Mouse (Mus musculus): ENCODE measurements around the gene Slc48a1. TPM values are rescaled to one million over a fixed set of nuclear protein-coding genes. Genes with fewer than 3 reads are reported as not detected.

Gene Slc48a1
- 151 and 229 TPM in 2 replicates for polyA plus RNA-seq (2012; rRNA removed)

GRCm38 (mm10) chr15:97778311-97779098 is at the start of gene Slc48a1:
Slc48a1 (plus strand) TSS chr15:97778520.
- no peak for DNase-seq (ENCODE audit: low read depth)

DNA sequence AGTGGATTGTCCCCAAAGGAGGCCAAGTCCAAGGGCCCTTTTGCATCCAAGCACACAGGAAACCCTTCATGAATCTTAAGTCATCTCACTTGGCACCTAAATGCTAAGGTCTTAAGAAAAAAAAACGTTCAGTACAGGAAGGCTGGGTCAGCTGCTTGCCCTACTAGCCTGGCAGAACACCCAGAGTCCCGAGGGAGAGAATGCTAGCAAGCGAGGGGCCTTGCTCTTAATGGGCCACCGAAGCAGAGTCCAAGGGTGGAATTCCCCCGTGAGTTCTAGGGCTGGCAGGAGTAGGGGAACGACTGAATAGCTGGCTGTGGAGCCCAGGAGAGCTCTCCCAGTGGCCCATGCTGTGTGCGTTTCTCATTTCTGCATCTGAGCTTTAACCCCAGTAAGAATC is 49.5 kb upstream of the Slc48a1 start:
- no peak for DNase-seq (ENCODE audit: low read depth)

GRCm38 (mm10) chr15:97730365-97730764 is 48.0 kb upstream of the Slc48a1 start:
- no peak for DNase-seq (ENCODE audit: low read depth)

- DNase-seq (ENCODE audit: low read depth): no peak
These were observed 47.2 kb upstream of the Slc48a1 start, which contains the start of gene Endou for GRCm38 (mm10) chr15:97731111-97731510. Endou (minus strand) TSS chr15:97731339.

DNA sequence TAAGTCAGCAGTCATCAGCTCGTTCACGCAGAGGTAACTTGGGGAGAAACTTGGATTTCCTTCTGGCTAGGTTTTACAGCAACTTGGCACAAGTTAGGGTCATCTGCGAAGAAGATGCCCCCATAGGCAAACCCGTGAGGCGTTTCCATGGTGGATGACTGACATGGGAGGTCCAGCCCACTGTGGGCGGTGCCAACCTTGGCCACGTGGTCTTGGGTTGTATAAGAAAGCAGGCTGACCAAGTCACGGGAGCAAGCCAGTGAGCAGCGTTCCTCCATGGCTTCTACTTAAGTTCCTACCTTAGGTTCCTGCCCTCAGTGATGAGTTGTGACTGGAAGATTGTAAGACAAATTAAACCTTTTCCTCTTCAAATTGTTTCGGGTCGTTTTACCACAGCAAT is 46.3 kb upstream of the Slc48a1 start:
- DNase-seq (ENCODE audit: low read depth): no peak

DNA sequence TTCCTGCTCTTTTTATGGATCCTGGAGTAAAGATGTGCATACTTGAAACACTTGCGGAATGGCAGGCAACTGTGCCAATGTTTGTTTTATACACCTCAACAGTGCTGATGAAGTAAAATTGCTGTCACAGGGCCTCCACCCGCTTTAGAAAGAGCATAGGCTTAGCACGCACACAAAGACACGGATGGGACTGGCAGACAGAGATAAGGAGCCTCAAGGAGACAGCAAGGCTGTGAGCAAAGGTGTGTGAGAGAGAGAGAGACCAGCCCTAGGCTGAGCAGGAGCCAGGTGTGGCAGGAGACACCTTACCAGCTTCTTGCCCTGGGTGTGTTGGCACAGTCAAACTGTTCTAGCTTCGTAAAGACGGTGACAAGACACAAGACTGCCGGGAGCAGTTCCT is 39.4 kb upstream of the Slc48a1 start:
- no peak for DNase-seq (ENCODE audit: low read depth)

GRCm38 (mm10) chr15:97740283-97740732 is 38.0 kb upstream of the Slc48a1 start:
- DNase-seq (ENCODE audit: low read depth): no peak

DNA sequence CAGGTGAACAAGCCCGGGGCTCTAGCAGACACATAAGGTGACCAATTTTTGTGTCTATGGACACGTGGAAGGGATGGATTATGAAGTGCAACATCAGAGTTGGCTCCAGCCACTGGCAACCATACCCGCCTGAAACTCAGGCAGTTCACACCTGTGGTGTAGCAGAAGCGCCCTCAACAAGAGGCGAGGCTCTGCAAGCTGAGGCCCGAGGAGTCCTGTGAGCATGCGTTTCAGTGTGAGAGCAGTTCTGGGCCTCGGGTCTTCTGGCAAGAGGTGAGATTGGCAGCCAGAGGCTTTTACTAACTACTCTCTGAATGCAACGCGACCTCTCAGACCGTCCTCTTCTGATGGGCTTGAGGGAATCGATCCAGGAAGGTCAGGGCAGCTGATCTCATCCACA is 36.7 kb upstream of the Slc48a1 start:
- no peak for DNase-seq (ENCODE audit: low read depth)

DNA sequence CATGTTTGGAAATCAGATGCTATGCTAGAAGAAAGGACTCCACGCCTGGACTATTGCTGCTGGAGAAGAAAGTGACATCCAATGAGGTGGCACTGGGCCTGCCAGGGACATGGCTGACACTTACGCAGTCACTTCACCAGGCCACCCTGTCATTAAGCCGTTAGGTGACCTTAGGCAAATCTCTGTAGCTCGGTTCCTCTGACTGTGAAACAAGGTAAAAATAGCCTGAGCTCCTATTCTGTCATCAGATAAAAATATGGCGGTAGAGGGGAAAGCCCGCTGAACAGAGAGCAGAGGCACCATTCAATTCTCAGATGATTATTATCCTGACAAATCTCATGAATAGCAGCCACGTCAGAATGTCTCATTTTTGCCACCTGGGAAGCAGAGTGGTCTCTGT is 36.2 kb upstream of the Slc48a1 start:
- no peak for DNase-seq (ENCODE audit: low read depth)

DNA sequence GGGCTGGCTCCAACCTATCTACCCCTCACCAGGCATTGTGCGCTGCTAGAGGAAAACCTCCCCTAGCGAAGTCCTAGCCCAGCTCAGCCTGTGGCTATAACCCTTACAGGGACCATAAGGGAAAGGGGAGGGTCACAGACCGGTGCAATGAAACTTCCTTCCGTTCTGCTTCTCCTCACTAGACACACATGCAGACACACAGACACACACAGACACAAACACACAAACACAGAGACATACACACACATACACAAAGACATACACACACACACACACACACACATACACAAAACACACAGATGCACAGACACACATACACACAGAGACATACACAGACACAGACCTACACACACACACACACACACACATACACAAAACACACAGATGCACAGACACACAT is 35.7 kb upstream of the Slc48a1 start:
- no peak for DNase-seq (ENCODE audit: low read depth)

- no peak for DNase-seq (ENCODE audit: low read depth)
These were observed 35.1 kb upstream of the Slc48a1 start for GRCm38 (mm10) chr15:97743210-97743609.

DNA sequence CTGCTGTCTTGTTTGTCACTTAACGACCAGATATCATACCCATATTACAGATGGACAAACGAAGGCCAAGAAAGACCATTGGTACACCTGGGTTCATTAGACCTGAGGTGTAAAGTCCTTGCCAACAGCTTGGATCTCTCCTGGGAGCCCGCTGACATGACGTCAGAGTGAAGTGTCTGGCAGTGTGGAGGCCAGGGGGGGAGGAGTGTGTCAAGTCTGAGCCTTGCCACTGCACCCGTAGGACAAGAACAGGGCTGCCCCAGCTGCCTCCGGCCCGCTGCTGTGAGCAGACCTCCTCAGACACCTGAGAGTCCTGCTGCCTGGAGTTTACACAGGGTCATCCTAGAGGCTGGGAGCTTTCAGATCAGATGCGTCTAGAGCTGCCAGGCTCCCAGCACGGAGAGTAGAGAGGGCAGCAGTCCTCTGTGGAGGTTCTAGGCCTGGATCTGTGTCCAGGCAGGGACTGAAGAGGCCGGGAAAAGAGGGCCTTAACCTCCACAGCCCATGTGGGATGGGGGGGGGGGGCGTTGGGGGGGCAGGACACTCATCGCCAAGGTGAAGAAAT is 34.3 kb upstream of the Slc48a1 start:
- DNase-seq (ENCODE audit: low read depth): no peak

GRCm38 (mm10) chr15:97744930-97745329 is 33.4 kb upstream of the Slc48a1 start:
- DNase-seq (ENCODE audit: low read depth): no peak

- no peak for DNase-seq (ENCODE audit: low read depth)
These were observed 33.0 kb upstream of the Slc48a1 start for GRCm38 (mm10) chr15:97745331-97745730.

- no peak for DNase-seq (ENCODE audit: low read depth)
These were observed 32.0 kb upstream of the Slc48a1 start for GRCm38 (mm10) chr15:97746278-97746677.

GRCm38 (mm10) chr15:97746748-97747147 is 31.6 kb upstream of the Slc48a1 start:
- no peak for DNase-seq (ENCODE audit: low read depth)

DNA sequence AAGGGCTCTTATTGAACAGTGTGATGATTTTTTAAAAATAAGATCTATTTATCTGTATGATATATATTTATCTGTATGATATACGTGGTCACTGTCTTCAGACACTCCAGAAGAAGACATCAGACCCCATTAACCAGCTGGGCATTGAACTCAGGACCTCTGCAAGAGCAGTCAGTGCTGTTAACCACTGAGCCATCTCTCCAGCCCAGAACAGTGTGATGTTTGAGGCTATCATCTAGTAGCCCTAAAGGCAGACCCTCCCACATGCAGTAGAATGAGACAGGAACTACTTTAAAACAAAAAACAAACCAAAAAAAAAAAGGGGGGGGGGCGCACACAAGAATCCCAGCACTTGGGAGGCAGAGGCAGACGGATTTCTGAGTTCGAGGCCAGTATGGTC is 30.8 kb upstream of the Slc48a1 start:
- no peak for DNase-seq (ENCODE audit: low read depth)

- DNase-seq (ENCODE audit: low read depth): no peak
These were observed 30.0 kb upstream of the Slc48a1 start for GRCm38 (mm10) chr15:97748309-97748708.

DNA sequence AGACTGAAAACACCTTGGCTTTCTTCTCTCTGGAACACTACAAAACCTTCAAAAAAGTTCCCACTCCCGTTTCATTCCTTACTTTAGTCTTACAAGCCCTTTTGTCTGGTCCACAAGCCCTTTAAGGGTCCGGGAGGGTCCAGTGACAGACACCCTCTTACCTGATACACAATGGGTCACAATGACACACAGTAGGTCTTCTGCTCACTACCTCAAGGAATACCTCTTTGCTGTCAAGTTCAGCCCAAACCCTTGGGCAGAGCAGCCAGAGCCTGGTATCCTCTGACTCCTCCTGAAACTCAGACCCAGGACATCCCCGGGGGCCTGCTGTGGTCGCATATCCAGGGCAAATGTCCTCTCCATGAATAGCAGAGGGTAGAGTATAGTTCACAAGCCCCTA is 29.4 kb upstream of the Slc48a1 start:
- DNase-seq (ENCODE audit: low read depth): no peak

DNA sequence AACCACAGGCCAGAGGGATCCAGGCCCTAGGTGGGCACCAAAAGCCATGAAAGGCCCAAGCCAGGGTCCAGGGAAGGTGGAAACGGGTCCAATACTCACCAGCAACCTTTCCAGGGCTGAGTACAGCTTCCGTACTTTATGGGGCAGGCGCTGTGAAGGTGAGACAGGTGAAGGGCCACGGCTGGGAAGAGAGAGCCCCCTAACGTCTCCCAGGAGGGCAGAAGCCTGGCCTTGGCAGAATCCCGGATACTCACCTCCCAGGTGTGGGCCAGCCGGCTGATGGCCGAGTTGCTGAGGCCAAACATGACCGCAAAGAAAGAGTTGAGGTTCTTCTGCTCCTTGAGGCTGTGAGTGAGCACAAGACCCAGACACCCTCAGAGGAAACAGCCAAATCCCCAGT is 28.9 kb upstream of the Slc48a1 start:
- DNase-seq (ENCODE audit: low read depth): no peak

DNA sequence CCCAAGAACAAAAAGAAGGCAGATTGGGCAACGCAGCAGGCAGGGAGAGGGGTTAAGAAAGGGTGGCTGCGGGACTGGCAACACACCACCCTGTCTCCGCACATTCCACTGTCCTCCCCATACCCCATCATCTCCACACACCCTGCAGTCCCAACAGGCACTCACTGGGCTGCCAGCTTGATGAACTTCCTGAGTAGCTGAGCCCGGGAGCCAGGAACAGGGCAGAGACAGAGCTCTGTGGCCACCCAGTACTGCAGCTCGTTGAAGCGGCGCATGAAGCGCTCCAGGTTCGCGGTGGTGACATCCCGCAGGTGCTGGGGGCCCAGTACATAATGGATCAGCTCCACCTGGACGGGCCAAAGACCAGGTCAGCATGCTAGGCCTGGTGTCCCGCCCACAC is 28.5 kb upstream of the Slc48a1 start:
- DNase-seq (ENCODE audit: low read depth): no peak

GRCm38 (mm10) chr15:97750697-97751096 is 27.6 kb upstream of the Slc48a1 start:
- DNase-seq (ENCODE audit: low read depth): no peak

DNA sequence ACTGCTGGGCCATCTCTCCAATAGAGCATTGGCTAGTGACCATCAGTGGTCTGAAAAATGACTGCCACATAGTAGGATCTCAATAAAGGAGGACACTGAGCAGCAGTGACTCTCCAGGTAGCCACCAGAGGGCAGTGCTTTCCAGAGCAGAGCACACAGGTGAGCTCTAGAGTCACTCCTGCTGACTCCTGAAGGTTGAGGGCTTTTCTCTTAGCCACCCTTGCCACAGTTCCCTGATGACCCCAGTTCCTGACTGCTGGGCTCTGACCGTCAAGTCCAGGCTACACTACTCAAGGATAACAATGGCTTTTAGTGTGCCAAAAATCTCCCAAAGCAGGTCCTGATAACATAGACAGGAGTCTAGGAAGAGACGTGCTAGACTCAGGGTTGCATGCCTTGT is 26.6 kb upstream of the Slc48a1 start:
- no peak for DNase-seq (ENCODE audit: low read depth)

- no peak for DNase-seq (ENCODE audit: low read depth)
These were observed 25.8 kb upstream of the Slc48a1 start for GRCm38 (mm10) chr15:97752491-97752890.
